Mouse (Mus musculus) ES-E14 (cell line): ENCODE results near the gene Timm50. TPM values are rescaled to one million over a fixed set of nuclear protein-coding genes. Genes with fewer than 3 reads are reported as not detected.
A peak's percentile ranks its signal among the peaks of the same experiment; 100 is the strongest.

ENCODE experiments used
- DNase-seq: peaks from one replicate; pipeline ENCODE4 v3.0.0-alpha.2; 2013; ENCODE audit warnings: low read depth, low spot score
- H3K27ac ChIP-seq: 2 replicates; pipeline ENCODE4 v1.5.1; 2012; ENCODE audit warnings: low read depth, mild to moderate bottlenecking, low read length, moderate library complexity, mixed read lengths; ENCODE audit not compliant: poor library complexity, insufficient read depth, severe bottlenecking
- H3K36me3 ChIP-seq: 2 replicates; pipeline ENCODE4 v1.6.1; 2012; ENCODE audit warnings: mild to moderate bottlenecking, low read length, moderate library complexity, mixed read lengths; ENCODE audit not compliant: control insufficient read depth, poor library complexity, insufficient read depth, severe bottlenecking
- H3K4me1 ChIP-seq, 2 experiments: fragments of 150-350 bp in 1 of 2; sonication (generic) in 1 of 2; 2 replicates each; pipeline ENCODE4 v1.6.1; 2012; ENCODE audit warnings: low read length in 2 of 2, mild to moderate bottlenecking in 1 of 2, mixed read lengths in 1 of 2; ENCODE audit not compliant: control insufficient read depth in 2 of 2, insufficient read depth in 2 of 2, poor library complexity in 1 of 2
- H3K4me3 ChIP-seq, 2 experiments: fragments of 150-350 bp in 1 of 2; sonication (generic) in 1 of 2; 2 replicates each; pipeline ENCODE4 v1.5.1; 2012; ENCODE audit warnings: low read length in 2 of 2, low read depth in 1 of 2, mild to moderate bottlenecking in 1 of 2, mixed read lengths in 1 of 2; ENCODE audit not compliant: insufficient read depth in 1 of 2, poor library complexity in 1 of 2, severe bottlenecking in 1 of 2
- H3K9ac ChIP-seq: 2 replicates; pipeline ENCODE4 v1.6.1; 2012; ENCODE audit warnings: low read depth, mild to moderate bottlenecking, low read length, mixed read lengths; ENCODE audit not compliant: poor library complexity, insufficient read depth, severe bottlenecking
- H3K9me3 ChIP-seq: fragments of 150-350 bp; sonication (generic); 2 replicates; pipeline ENCODE4 v1.6.1; 2012; ENCODE audit warnings: low read depth, mild to moderate bottlenecking, low read length; ENCODE audit not compliant: control insufficient read depth, insufficient read depth
- CHD2 ChIP-seq: IDR thresholded peaks from 2 replicates; pipeline ENCODE4 v1.6.1; 2014; ENCODE audit warnings: mild to moderate bottlenecking, low read depth, low read length, inconsistent platforms
- HCFC1 ChIP-seq: IDR thresholded peaks from 2 replicates; pipeline ENCODE4 v1.6.1; 2012; ENCODE audit warnings: low read length, inconsistent platforms, borderline replicate concordance; ENCODE audit not compliant: insufficient read depth
- MAFK ChIP-seq: IDR thresholded peaks from 2 replicates; pipeline ENCODE4 v1.6.1; 2014; ENCODE audit warnings: mild to moderate bottlenecking, low read depth, low read length, inconsistent platforms; ENCODE audit not compliant: insufficient read depth
- ZC3H11A ChIP-seq: IDR thresholded peaks from 2 replicates; pipeline ENCODE4 v1.6.1; 2012; ENCODE audit warnings: low read depth, mild to moderate bottlenecking, inconsistent platforms, low read length, borderline replicate concordance
- ZNF384 ChIP-seq: IDR thresholded peaks from 2 replicates; pipeline ENCODE4 v1.6.1; 2012; ENCODE audit warnings: low read depth, low read length, inconsistent platforms
- in situ Hi-C, 2 experiments: fragments of 600-800 bp; cut with MboI; formaldehyde crosslinking; loops; one replicate each; pipeline ENCODE4 v1.15.1; 2025; ENCODE audit warnings: low sequenced_read_pairs in 2 of 2, inconsistent platforms in 1 of 2; ENCODE audit not compliant: unreplicated experiment in 2 of 2
- total RNA-seq: library from RNA; depleted of rRNA; stranded (reverse); fragments of 300-350 nt; gene quantifications from 2 replicates; pipeline ENCODE4 v1.2.3, GENCODE M21; 2012

Gene Timm50
- total RNA-seq, 1 experiment, result 124 TPM

- no peaks in the 10 kb centered on the region for H3K36me3 ChIP-seq
- H3K9ac ChIP-seq, result peak overlapping the region; percentile 73
- no peak for DNase-seq
- TF ChIP-seq ZC3H11A (no peak), CHD2 (no peak), MAFK (no peak), ZNF384 (no peak), HCFC1 (no peak)
- H3K9me3 ChIP-seq, result no peaks in the 10 kb centered on the region
- peak overlapping the region; percentile 65 to 67 for H3K4me3 ChIP-seq
- in situ Hi-C loops, result no loop called here
- H3K4me1 ChIP-seq, result peaks cover 0 to 5% of the 10 kb centered on the region in 2 experiments; a peak in 1 of 4 replicates
- H3K27ac ChIP-seq, result no peak overlapping the region
Measured at GRCm38 (mm10) chr7:28290165-28290564, 21.7 kb downstream of the Timm50 start.

DNA sequence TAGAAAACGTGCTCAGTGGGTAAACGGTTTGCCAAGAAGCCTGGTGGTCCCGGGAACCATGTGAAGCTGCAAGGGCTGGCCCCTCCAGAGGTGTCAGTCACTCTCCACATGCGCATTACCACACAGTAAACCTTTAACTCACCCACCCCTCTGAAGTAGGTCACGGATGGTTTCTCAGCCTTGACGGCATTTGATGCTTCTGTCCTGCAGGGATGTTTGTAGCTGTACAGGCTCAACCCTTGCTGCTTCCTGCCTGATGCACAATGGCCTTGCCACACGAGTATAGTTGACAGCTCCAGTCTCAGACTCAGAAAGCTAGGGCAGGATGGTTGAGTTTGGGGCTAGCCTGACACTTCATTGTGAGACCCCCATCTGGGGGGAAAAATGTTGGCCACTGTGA is 31.2 kb downstream of the Timm50 start:
- no peak for DNase-seq

DNA sequence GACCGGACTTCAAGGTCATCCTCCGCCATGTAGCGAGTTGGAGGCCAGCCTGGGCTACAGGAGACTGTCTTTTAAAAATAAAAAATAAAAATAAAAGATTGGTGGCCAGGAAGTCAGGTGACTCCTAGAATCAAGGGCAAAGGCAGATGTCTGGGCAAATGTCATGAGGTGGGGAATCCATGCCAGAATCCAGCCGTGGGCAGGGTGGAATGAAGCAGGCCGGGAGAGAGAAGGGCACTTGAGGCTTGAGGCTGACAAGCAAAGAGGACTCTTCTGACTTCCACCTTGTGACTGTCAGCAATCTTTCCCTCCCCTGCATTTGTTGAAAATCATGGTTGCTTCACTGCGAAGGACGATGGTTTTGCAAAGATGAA is 33.6 kb downstream of the Timm50 start:
- no peaks in the 10 kb centered on the region for H3K36me3 ChIP-seq
- H3K4me1 ChIP-seq, result peaks cover 1% of the 10 kb centered on the region in 2 experiments; a peak in 1 of 4 replicates
- no peaks in the 10 kb centered on the region for H3K9me3 ChIP-seq
- TF ChIP-seq ZNF384, result no peak
- no peak for TF ChIP-seq CHD2
- no peak for TF ChIP-seq ZC3H11A
- TF ChIP-seq HCFC1, result 0 out of 2 replicates have a peak, but pooled peaks have one; percentile 0
- TF ChIP-seq MAFK, result no peak
- H3K27ac ChIP-seq, result no peak overlapping the region; the same call in 1 of the 2 replicates
- H3K4me3 ChIP-seq, result peak overlapping the region; percentile 58 to 85
- DNase-seq, result no peak
- peak overlapping the region; percentile 96 for H3K9ac ChIP-seq
- in situ Hi-C loops, result no loop called here

More for the DNA sequence above, 31.2 kb downstream of the Timm50 start:
- Histone ChIP-seq H3K36me3 (no peaks in the 10 kb centered on the region), H3K9ac (no peak overlapping the region), H3K27ac (no peak overlapping the region), H3K4me1 (peaks cover 1% of the 10 kb centered on the region in 2 experiments; a peak in 1 of 4 replicates), H3K4me3 (no peak overlapping the region), H3K9me3 (no peaks in the 10 kb centered on the region)
- in situ Hi-C loops, result no loop called here
- TF ChIP-seq MAFK, result no peak
- no peak for TF ChIP-seq CHD2
- TF ChIP-seq ZNF384, result no peak
- TF ChIP-seq HCFC1, result no peak
- TF ChIP-seq ZC3H11A, result no peak

DNA sequence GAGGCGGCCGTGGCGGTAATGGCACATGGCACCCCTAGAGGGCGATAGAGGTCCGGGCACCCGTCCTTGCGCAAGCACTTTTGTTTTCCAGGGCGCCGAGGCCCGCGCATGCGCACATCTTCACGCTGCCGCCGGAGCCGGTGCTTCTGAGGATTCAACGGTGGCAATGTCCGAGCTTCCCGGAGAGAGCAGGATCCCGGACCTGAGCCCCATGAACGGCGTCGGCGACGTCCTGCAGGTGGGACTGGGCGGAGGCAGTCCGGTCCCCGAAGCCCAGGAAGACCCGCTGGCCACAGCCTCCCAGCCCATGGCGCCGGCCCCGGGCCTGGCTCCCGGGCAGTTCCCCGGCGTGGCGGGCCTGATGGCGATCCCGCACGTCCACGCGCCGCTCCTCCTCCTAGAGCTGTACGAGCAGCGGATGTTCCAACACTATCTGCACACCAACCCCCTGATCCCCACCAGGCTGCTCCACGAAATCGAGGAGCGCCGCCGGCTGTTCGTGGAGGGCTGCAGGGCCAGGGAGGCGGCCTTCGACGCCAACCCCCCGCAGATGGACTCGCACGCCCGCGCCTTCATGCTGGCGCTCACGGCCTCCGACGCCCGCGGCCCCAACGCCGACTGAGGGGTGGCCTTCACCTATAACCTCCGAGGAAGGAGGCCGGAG is 34.1 kb downstream of the Timm50 start, which contains the start of gene Eid2b:
Gene Eid2b, plus strand, starts transcription at position 125 of the 664 bp plus-strand sequence.
- in situ Hi-C loops, result no loop called here
- H3K4me3 ChIP-seq, result peak within 1 kb of the TSS; percentile 58 to 85
- TF ChIP-seq MAFK, result no peak
- TF ChIP-seq ZNF384, result no peak
- TF ChIP-seq ZC3H11A, result no peak
- no peak; the same call in 1 of the 2 replicates for TF ChIP-seq HCFC1
- TF ChIP-seq CHD2, result no peak
- peak within 1 kb of the TSS; percentile 59 for H3K27ac ChIP-seq
- DNase-seq, result peak; percentile 87
- peak within 1 kb of the TSS; percentile 96 for H3K9ac ChIP-seq
- H3K4me1 ChIP-seq, result peaks cover 1% of the 10 kb centered on the region in 2 experiments; a peak in 1 of 4 replicates
- no peaks in the 10 kb centered on the region for H3K36me3 ChIP-seq
- H3K9me3 ChIP-seq, result no peaks in the 10 kb centered on the region

DNA sequence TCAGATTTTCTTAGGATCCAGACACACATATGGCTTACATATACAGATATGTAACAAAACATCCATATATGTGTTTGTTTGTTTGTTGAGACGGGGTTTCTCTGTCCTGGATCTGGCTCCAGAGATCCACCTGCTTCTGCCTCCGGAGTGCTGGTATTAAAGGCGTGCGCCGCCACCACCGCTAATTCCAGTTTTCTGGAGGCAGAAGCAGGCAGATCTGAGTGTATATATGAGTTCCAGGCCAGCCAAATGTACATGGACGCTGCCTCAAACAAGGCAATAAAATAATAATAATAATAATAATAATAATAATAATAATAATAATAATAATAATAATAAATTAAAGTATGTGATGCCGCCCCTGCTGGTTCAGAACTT is 34.6 kb downstream of the Timm50 start:
- TF ChIP-seq MAFK (no peak), CHD2 (no peak), ZNF384 (no peak), HCFC1 (no peak), ZC3H11A (no peak)
- H3K9ac ChIP-seq, result no peak overlapping the region
- DNase-seq, result no peak

More for the DNA sequence above, 34.6 kb downstream of the Timm50 start:
- Histone ChIP-seq H3K9me3 (no peaks in the 10 kb centered on the region), H3K27ac (no peak overlapping the region), H3K4me3 (no peak overlapping the region), H3K36me3 (no peaks in the 10 kb centered on the region), H3K4me1 (peaks cover 1% of the 10 kb centered on the region in 2 experiments; a peak in 1 of 4 replicates)
- in situ Hi-C loops, result no loop called here
